Mouse (Mus musculus): ENCODE data around the gene Zbtb20. TPM values are rescaled to one million over a fixed set of nuclear protein-coding genes. Genes with fewer than 3 reads are reported as not detected.

The Zbtb20 gene
- polyA plus RNA-seq, 1 experiment from 2014 or later = 18.8 TPM

- Histone ChIP-seq H3K36me3 (no peaks in the 10 kb centered on the region), H3K27ac (no peak overlapping the region), H3K4me3 (replicated peaks) (no peak overlapping the region), H3K9me3 (no peaks in the 10 kb centered on the region), H3K27me3 (replicated peaks) (no peaks in the 10 kb centered on the region), H3K9ac (no peak overlapping the region), H3K4me2 (replicated peaks) (no peak overlapping the region), H3K4me1 (replicated peaks) (peaks cover 11% of the 10 kb centered on the region)
- no peak for ATAC-seq
- WGBS = 59% methylated on average over 5 of the region's 5 CpGs
Observed at GRCm38 (mm10) chr16:43548774-43549173, 673.1 kb downstream of the Zbtb20 start.

GRCm38 (mm10) chr16:43549425-43550089, 673.9 kb downstream of the Zbtb20 start:
- ATAC-seq = peak; percentile 73
- Histone ChIP-seq H3K36me3 (no peaks in the 10 kb centered on the region), H3K27me3 (replicated peaks) (no peaks in the 10 kb centered on the region), H3K4me1 (replicated peaks) (peaks cover 11% of the 10 kb centered on the region), H3K9me3 (no peaks in the 10 kb centered on the region), H3K4me3 (replicated peaks) (no peak overlapping the region), H3K9ac (no peak overlapping the region), H3K4me2 (replicated peaks) (no peak overlapping the region), H3K27ac (no peak overlapping the region)
- 31% methylated on average over 9 of the region's 9 CpGs for WGBS

- Histone ChIP-seq H3K4me3 (replicated peaks) (no peak overlapping the region), H3K4me2 (replicated peaks) (no peak overlapping the region), H3K4me1 (replicated peaks) (peaks cover 8% of the 10 kb centered on the region), H3K27ac (no peak overlapping the region), H3K27me3 (replicated peaks) (no peaks in the 10 kb centered on the region), H3K36me3 (no peaks in the 10 kb centered on the region), H3K9ac (no peak overlapping the region), H3K9me3 (no peaks in the 10 kb centered on the region)
- WGBS = 98% methylated on average over 1 of the region's 1 CpGs
- no peak for ATAC-seq
Observed at GRCm38 (mm10) chr16:43552443-43552842, 676.8 kb downstream of the Zbtb20 start.

- H3K27ac ChIP-seq = no peak overlapping the region
- H3K4me1 ChIP-seq (replicated peaks) = no peaks in the 10 kb centered on the region
- WGBS = 32% methylated on average over 5 of the region's 5 CpGs
- no peak for ATAC-seq
- no peak overlapping the region for H3K4me2 ChIP-seq (replicated peaks)
- no peak overlapping the region for H3K4me3 ChIP-seq (replicated peaks)
- H3K9me3 ChIP-seq = no peaks in the 10 kb centered on the region
- H3K9ac ChIP-seq = no peak overlapping the region
- no peaks in the 10 kb centered on the region for H3K27me3 ChIP-seq (replicated peaks)
- H3K36me3 ChIP-seq = no peaks in the 10 kb centered on the region
Observed at GRCm38 (mm10) chr16:43557385-43557784, 681.7 kb downstream of the Zbtb20 start.

- Histone ChIP-seq H3K27me3 (replicated peaks) (no peaks in the 10 kb centered on the region), H3K9ac (no peak overlapping the region), H3K9me3 (no peaks in the 10 kb centered on the region), H3K4me1 (replicated peaks) (no peaks in the 10 kb centered on the region), H3K4me3 (replicated peaks) (no peak overlapping the region), H3K36me3 (no peaks in the 10 kb centered on the region), H3K4me2 (replicated peaks) (no peak overlapping the region), H3K27ac (no peak overlapping the region)
- 94% methylated on average over 2 of the region's 2 CpGs for WGBS
- no peak for ATAC-seq
Observed at GRCm38 (mm10) chr16:43561330-43561729, 685.6 kb downstream of the Zbtb20 start.

- Histone ChIP-seq H3K4me1 (replicated peaks) (no peaks in the 10 kb centered on the region), H3K9me3 (no peaks in the 10 kb centered on the region), H3K4me3 (replicated peaks) (no peak overlapping the region), H3K27ac (no peak overlapping the region), H3K27me3 (replicated peaks) (no peaks in the 10 kb centered on the region), H3K4me2 (replicated peaks) (no peak overlapping the region), H3K9ac (no peak overlapping the region), H3K36me3 (no peaks in the 10 kb centered on the region)
- WGBS = 82% methylated on average over 4 of the region's 4 CpGs
- no peak for ATAC-seq
Observed at GRCm38 (mm10) chr16:43561956-43562355, 686.3 kb downstream of the Zbtb20 start.

GRCm38 (mm10) chr16:43565872-43566271, 690.2 kb downstream of the Zbtb20 start:
- 71% methylated on average over 4 of the region's 4 CpGs for WGBS
- H3K27me3 ChIP-seq (replicated peaks) = no peaks in the 10 kb centered on the region
- H3K4me2 ChIP-seq (replicated peaks) = no peak overlapping the region
- no peaks in the 10 kb centered on the region for H3K4me1 ChIP-seq (replicated peaks)
- no peak overlapping the region for H3K9ac ChIP-seq
- H3K36me3 ChIP-seq = no peaks in the 10 kb centered on the region
- no peak overlapping the region for H3K4me3 ChIP-seq (replicated peaks)
- ATAC-seq = no peak
- H3K9me3 ChIP-seq = no peaks in the 10 kb centered on the region
- H3K27ac ChIP-seq = no peak overlapping the region

GRCm38 (mm10) chr16:43566511-43566910, 690.8 kb downstream of the Zbtb20 start:
- ATAC-seq = no peak
- WGBS = 67% methylated on average over 1 of the region's 1 CpGs
- no peak overlapping the region for H3K4me2 ChIP-seq (replicated peaks)
- no peaks in the 10 kb centered on the region for H3K36me3 ChIP-seq
- no peaks in the 10 kb centered on the region for H3K9me3 ChIP-seq
- no peak overlapping the region for H3K4me3 ChIP-seq (replicated peaks)
- H3K27ac ChIP-seq = no peak overlapping the region
- H3K27me3 ChIP-seq (replicated peaks) = no peaks in the 10 kb centered on the region
- no peaks in the 10 kb centered on the region for H3K4me1 ChIP-seq (replicated peaks)
- no peak overlapping the region for H3K9ac ChIP-seq

- no peaks in the 10 kb centered on the region for H3K9me3 ChIP-seq
- 92% methylated on average over 16 of the region's 16 CpGs for WGBS
- no peak for ATAC-seq
- H3K4me1 ChIP-seq (replicated peaks) = peaks cover 3% of the 10 kb centered on the region; the same call in 1 of the 2 replicates
- H3K27ac ChIP-seq = no peak overlapping the region
- H3K9ac ChIP-seq = no peak overlapping the region
- no peak overlapping the region for H3K4me3 ChIP-seq (replicated peaks)
- H3K27me3 ChIP-seq (replicated peaks) = no peaks in the 10 kb centered on the region
- no peaks in the 10 kb centered on the region for H3K36me3 ChIP-seq
- H3K4me2 ChIP-seq (replicated peaks) = no peak overlapping the region
Observed at GRCm38 (mm10) chr16:43571376-43572081, 695.8 kb downstream of the Zbtb20 start.

- H3K9me3 ChIP-seq = no peaks in the 10 kb centered on the region
- no peak overlapping the region for H3K4me2 ChIP-seq (replicated peaks)
- 90% methylated on average over 5 of the region's 5 CpGs for WGBS
- H3K27me3 ChIP-seq (replicated peaks) = no peaks in the 10 kb centered on the region
- no peak overlapping the region for H3K4me3 ChIP-seq (replicated peaks)
- H3K4me1 ChIP-seq (replicated peaks) = peaks cover 5% of the 10 kb centered on the region; the same call in 1 of the 2 replicates
- no peak for ATAC-seq
- no peaks in the 10 kb centered on the region for H3K36me3 ChIP-seq
- no peak overlapping the region for H3K9ac ChIP-seq
- H3K27ac ChIP-seq = no peak overlapping the region
Observed at GRCm38 (mm10) chr16:43572171-43572570, 696.5 kb downstream of the Zbtb20 start.

- H3K4me3 ChIP-seq (replicated peaks) = no peak overlapping the region
- no peaks in the 10 kb centered on the region for H3K27me3 ChIP-seq (replicated peaks)
- ATAC-seq = no peak
- H3K4me1 ChIP-seq (replicated peaks) = peaks cover 6% of the 10 kb centered on the region; the same call in 1 of the 2 replicates
- H3K9ac ChIP-seq = no peak overlapping the region
- 73% methylated on average over 10 of the region's 10 CpGs for WGBS
- no peaks in the 10 kb centered on the region for H3K9me3 ChIP-seq
- no peak overlapping the region for H3K27ac ChIP-seq
- no peak overlapping the region for H3K4me2 ChIP-seq (replicated peaks)
- no peaks in the 10 kb centered on the region for H3K36me3 ChIP-seq
Observed at GRCm38 (mm10) chr16:43572766-43573165, 697.1 kb downstream of the Zbtb20 start.

GRCm38 (mm10) chr16:43573181-43573833, 697.6 kb downstream of the Zbtb20 start:
- no peak for ATAC-seq
- 58% methylated on average over 14 of the region's 14 CpGs for WGBS
- Histone ChIP-seq H3K9me3 (no peaks in the 10 kb centered on the region), H3K36me3 (no peaks in the 10 kb centered on the region), H3K4me2 (replicated peaks) (no peak overlapping the region), H3K27ac (0 out of 2 replicates have a peak overlapping the region, but pooled peaks have one; percentile 6), H3K9ac (no peak overlapping the region), H3K4me1 (replicated peaks) (peaks cover 6% of the 10 kb centered on the region; the same call in 1 of the 2 replicates), H3K4me3 (replicated peaks) (no peak overlapping the region), H3K27me3 (replicated peaks) (no peaks in the 10 kb centered on the region)

Measured in intestine, embryonic 15.5 days (tissue).